Mouse (Mus musculus) intestine, embryonic 15.5 days (tissue): ENCODE data around the gene Ttll10. TPM values are rescaled to one million over a fixed set of nuclear protein-coding genes. Genes with fewer than 3 reads are reported as not detected.

ENCODE experiments used
- ATAC-seq: fragments of 200-750 bp; cut with Nextera tagmentation; 2 replicates; pipeline ENCODE4 v1.8.0; 2017; ENCODE audit warnings: moderate TSS enrichment, moderate library complexity
- H3K27ac ChIP-seq: fragments of 300-500 bp; sonication (generic); 2 replicates; pipeline ENCODE4 v1.5.1; 2015; ENCODE audit warnings: mild to moderate bottlenecking, inconsistent platforms
- H3K27me3 ChIP-seq: fragments of 300-500 bp; sonication (generic); replicated peaks from 2 replicates; pipeline ENCODE4 v1.6.1; 2015; ENCODE audit warnings: inconsistent platforms
- H3K36me3 ChIP-seq: fragments of 300-500 bp; sonication (generic); 2 replicates; pipeline ENCODE4 v1.6.1; 2015; ENCODE audit warnings: inconsistent platforms
- H3K4me1 ChIP-seq: fragments of 300-500 bp; sonication (generic); replicated peaks from 2 replicates; pipeline ENCODE4 v1.6.1; 2015; ENCODE audit warnings: inconsistent platforms
- H3K4me2 ChIP-seq: fragments of 300-500 bp; sonication (generic); replicated peaks from 2 replicates; pipeline ENCODE4 v1.6.1; 2015; ENCODE audit warnings: mild to moderate bottlenecking, inconsistent platforms
- H3K4me3 ChIP-seq: fragments of 300-500 bp; sonication (generic); replicated peaks from 2 replicates; pipeline ENCODE4 v1.5.1; 2015; ENCODE audit warnings: inconsistent platforms
- H3K9ac ChIP-seq: fragments of 300-500 bp; sonication (generic); 2 replicates; pipeline ENCODE4 v1.6.1; 2015; ENCODE audit warnings: inconsistent platforms
- H3K9me3 ChIP-seq: fragments of 300-500 bp; sonication (generic); 2 replicates; pipeline ENCODE4 v1.6.1; 2016; ENCODE audit warnings: inconsistent platforms
- WGBS: fragments of 180-500 bp; shearing (Covaris S2); methylation state at CpG from one replicate; pipeline ENCODE4 v1.1.7; 2015; 5-methylcytosine and 5-hydroxymethylcytosine counted together
- polyA plus RNA-seq: library from polyadenylated mRNA; unstranded; fragments of >200 nt; fragmentation: Nextera tagmentation; extraction: Ambion mirVana; gene quantifications from 2 replicates; pipeline ENCODE4 v1.2.1, GENCODE M21; 2015

Ttll10 gene
- polyA plus RNA-seq, 1 experiment from 2014 or later: 3.1 TPM

DNA sequence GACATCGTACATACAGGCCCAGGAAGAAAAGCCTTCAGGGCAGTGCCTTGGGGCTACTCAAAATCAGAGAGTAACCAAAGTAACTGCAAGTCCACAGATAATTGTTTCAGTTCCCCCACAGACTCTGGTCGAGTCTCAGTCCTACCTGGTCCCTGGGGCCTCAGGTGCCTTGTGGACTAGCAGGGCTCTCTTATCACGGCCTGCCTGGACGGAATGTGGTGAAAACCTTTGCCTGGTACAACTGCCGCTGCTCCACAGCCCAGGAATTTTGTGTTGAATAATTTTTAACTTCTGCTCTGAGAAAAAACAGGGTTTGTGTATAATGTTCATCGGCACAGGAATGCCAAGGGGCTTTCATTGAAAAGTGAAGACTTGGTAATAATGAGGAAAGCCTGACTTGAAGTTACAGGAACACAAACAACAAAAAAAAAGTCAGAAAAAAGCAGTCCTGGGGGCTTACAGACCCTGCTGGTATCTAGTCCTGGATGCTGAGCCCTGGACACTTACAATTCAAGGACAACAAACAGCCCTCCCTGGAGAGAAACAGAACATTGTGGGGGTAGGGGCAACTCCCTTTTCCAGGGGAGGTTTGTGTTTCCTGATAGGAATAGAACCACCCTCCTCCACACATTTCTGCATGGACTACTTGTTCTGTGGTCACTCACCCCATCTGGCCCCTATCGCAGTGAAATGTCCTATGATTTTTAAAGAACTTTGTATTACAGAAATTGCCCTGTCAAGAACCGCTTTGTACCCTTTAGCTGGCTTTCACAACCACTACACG lies 25.1 kb upstream of the Ttll10 start:
- 67% methylated on average over 9 of the region's 9 CpGs for WGBS
- peak; percentile 53; the same call in 1 of the 2 replicates for ATAC-seq
- peak overlapping the region; percentile 25; the same call in 1 of the 2 replicates for H3K4me2 ChIP-seq

DNA sequence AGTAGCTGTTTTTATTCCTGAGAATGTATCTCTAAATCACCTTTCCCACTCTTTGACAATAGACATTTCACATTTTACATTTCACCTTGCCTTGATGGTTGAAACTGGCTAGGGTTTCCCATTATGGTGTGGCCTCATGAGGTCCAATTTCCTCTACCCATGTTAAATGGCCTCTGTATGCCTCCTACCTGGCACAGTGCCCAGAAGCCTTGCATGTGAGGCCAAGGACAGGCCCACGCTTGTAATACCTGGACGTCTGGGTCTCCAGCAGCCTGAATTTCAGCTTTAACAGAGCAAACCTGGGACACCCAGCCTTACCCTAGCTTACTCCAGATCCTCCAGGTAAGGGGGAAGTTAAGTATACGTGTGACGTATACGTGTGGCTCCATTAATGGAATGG lies 24.1 kb upstream of the Ttll10 start:
- Histone ChIP-seq H3K9me3 (no peaks in the 10 kb centered on the region), H3K9ac (no peak overlapping the region), H3K4me1 (peaks cover 3% of the 10 kb centered on the region; the same call in 1 of the 2 replicates), H3K27me3 (no peaks in the 10 kb centered on the region), H3K4me2 (peak overlapping the region; percentile 25; the same call in 1 of the 2 replicates), H3K4me3 (no peak overlapping the region), H3K36me3 (no peaks in the 10 kb centered on the region), H3K27ac (peak overlapping the region; percentile 73; the same call in 1 of the 2 replicates)
- 60% methylated on average over 5 of the region's 5 CpGs for WGBS
- ATAC-seq: peak; percentile 62

More for the DNA sequence above, 25.1 kb upstream of the Ttll10 start:
- Histone ChIP-seq H3K9me3 (no peaks in the 10 kb centered on the region), H3K4me3 (no peak overlapping the region), H3K4me1 (peaks cover 3% of the 10 kb centered on the region; the same call in 1 of the 2 replicates), H3K36me3 (no peaks in the 10 kb centered on the region), H3K27ac (peak overlapping the region; percentile 73; the same call in 1 of the 2 replicates), H3K9ac (no peak overlapping the region), H3K27me3 (no peaks in the 10 kb centered on the region)

- peaks cover 8% of the 10 kb centered on the region for H3K4me1 ChIP-seq
- no peaks in the 10 kb centered on the region for H3K9me3 ChIP-seq
- WGBS: 53% methylated on average over 4 of the region's 4 CpGs
- H3K36me3 ChIP-seq: no peaks in the 10 kb centered on the region
- no peak overlapping the region for H3K4me2 ChIP-seq
- H3K9ac ChIP-seq: no peak overlapping the region
- no peak overlapping the region for H3K4me3 ChIP-seq
- no peak for ATAC-seq
- no peak overlapping the region; the same call in 1 of the 2 replicates for H3K27ac ChIP-seq
- peaks cover 3% of the 10 kb centered on the region; the same call in 1 of the 2 replicates for H3K27me3 ChIP-seq
These were observed 23.5 kb upstream of the Ttll10 start for GRCm38 (mm10) chr4:156082621-156083234.

- H3K27ac ChIP-seq: peak overlapping the region; percentile 57
- no peaks in the 10 kb centered on the region for H3K9me3 ChIP-seq
- H3K9ac ChIP-seq: peak overlapping the region; percentile 59
- H3K36me3 ChIP-seq: no peaks in the 10 kb centered on the region
- peak overlapping the region; percentile 83 for H3K4me2 ChIP-seq
- under 1% methylated on average over 58 of the region's 58 CpGs for WGBS
- H3K4me1 ChIP-seq: peaks cover 23% of the 10 kb centered on the region
- ATAC-seq: peak; percentile 90
- peaks cover 4% of the 10 kb centered on the region; the same call in 1 of the 2 replicates for H3K27me3 ChIP-seq
- H3K4me3 ChIP-seq: peak overlapping the region; percentile 46
These were observed 18.5 kb upstream of the Ttll10 start for GRCm38 (mm10) chr4:156077499-156078301.

DNA sequence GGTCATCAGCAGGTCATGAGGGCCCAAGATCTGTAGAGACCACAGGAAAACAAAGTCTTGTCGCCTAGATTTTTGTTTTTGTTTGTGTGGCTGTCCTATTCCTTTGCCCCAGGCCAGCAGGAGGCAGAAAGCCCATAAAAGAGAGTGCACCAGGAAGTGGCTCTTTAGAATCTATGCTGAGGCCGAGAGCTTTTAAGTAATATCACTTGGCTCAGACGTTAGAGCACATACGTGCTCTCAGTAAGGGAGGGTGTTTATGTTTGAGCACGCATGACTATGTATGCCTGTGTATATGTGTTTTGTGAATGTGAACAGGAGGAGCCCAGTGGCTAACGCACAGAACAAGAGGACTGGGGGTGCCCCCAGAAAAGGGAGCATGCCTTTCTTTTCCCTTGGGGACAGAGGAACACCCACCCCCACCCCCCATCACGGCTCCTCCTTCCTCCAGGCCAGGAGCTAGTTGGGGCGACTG lies 17.7 kb upstream of the Ttll10 start:
- H3K9ac ChIP-seq: peak overlapping the region; percentile 59
- ATAC-seq: peak; percentile 47
- WGBS: 6% methylated on average over 8 of the region's 8 CpGs

GRCm38 (mm10) chr4:156070716-156071115 lies 11.5 kb upstream of the Ttll10 start:
- no peak overlapping the region for H3K27ac ChIP-seq
- 0 out of 2 replicates have a peak, but pooled peaks have one; percentile 7 for ATAC-seq
- H3K9ac ChIP-seq: no peak overlapping the region
- no peaks in the 10 kb centered on the region for H3K9me3 ChIP-seq
- H3K4me3 ChIP-seq: no peak overlapping the region
- H3K4me1 ChIP-seq: peaks cover 13% of the 10 kb centered on the region
- 68% methylated on average over 2 of the region's 2 CpGs for WGBS
- H3K27me3 ChIP-seq: no peaks in the 10 kb centered on the region
- H3K4me2 ChIP-seq: no peak overlapping the region
- no peaks in the 10 kb centered on the region for H3K36me3 ChIP-seq

More for the DNA sequence above, 17.7 kb upstream of the Ttll10 start:
- H3K9me3 ChIP-seq: no peaks in the 10 kb centered on the region
- H3K4me3 ChIP-seq: peak overlapping the region; percentile 46
- H3K27ac ChIP-seq: peak overlapping the region; percentile 57
- H3K4me2 ChIP-seq: peak overlapping the region; percentile 83
- H3K36me3 ChIP-seq: no peaks in the 10 kb centered on the region
- H3K27me3 ChIP-seq: peaks cover 4% of the 10 kb centered on the region; the same call in 1 of the 2 replicates
- H3K4me1 ChIP-seq: peaks cover 23% of the 10 kb centered on the region

- 76% methylated on average over 6 of the region's 6 CpGs for WGBS
- no peak overlapping the region for H3K27ac ChIP-seq
These were observed 11.1 kb upstream of the Ttll10 start for GRCm38 (mm10) chr4:156070276-156070675.

DNA sequence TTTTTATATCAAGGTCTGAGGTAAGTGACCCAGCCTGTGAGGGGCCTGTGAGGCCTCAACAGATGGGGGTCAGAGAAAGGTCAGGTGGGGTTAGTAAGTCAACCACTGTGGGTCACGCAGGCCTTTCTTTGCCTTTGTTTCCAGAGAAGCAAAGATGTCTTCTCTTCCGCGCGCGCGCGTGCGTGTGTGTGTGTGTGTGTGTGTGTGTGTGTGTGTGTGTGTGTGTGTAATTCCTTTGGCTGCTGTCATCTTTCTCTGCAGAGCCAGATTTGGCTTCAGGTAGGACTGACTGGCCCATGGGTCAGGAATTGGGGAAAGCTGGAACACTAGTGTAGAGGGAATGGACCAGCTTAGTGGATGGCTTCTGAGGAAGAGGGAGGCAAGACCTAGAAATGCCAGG lies 10.5 kb upstream of the Ttll10 start:
- Histone ChIP-seq H3K9ac (no peak overlapping the region), H3K36me3 (no peaks in the 10 kb centered on the region), H3K27me3 (no peaks in the 10 kb centered on the region), H3K4me3 (no peak overlapping the region), H3K9me3 (no peaks in the 10 kb centered on the region), H3K27ac (no peak overlapping the region), H3K4me1 (peaks cover 13% of the 10 kb centered on the region), H3K4me2 (no peak overlapping the region)
- no peak for ATAC-seq
- 82% methylated on average over 8 of the region's 8 CpGs for WGBS

More at GRCm38 (mm10) chr4:156070276-156070675, 11.1 kb upstream of the Ttll10 start:
- no peaks in the 10 kb centered on the region for H3K9me3 ChIP-seq
- H3K27me3 ChIP-seq: no peaks in the 10 kb centered on the region
- peaks cover 13% of the 10 kb centered on the region for H3K4me1 ChIP-seq
- H3K4me3 ChIP-seq: no peak overlapping the region
- ATAC-seq: no peak
- H3K4me2 ChIP-seq: no peak overlapping the region
- H3K9ac ChIP-seq: no peak overlapping the region
- H3K36me3 ChIP-seq: no peaks in the 10 kb centered on the region

DNA sequence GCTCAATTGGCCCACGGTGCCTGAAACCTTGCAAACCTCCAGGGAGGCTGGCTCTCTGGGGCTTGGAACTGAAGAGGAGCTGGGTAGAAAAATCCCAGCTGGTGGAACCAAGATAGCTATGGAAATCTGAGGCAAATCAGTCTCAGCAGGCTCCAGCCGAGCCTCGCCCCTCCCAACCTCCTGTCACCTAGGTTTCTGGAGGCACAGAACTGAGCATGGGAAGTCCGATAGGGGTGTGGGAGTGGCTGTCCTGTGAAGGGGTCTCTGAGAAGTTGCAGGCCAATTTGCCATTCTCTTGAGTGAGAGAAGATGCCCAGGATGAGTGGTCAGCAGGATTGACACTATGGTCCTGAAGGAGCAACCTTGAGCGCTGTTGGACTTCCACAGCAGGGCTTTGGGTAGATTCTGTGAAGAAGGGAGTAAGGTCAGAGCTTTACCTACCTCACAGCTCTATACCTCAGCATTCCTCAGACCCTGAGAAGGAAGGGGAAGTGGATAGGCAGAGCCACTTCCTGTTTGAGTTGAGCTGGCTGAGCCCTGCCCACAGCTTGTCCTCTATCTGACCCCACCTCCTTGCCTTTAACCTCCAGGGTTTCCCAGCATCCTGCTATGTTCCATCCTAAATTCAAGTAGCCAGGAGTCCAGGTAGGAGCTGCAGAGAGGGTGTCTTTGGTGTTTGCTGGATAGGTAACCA lies 8.2 kb upstream of the Ttll10 start:
- H3K9ac ChIP-seq: no peak overlapping the region
- H3K27me3 ChIP-seq: no peaks in the 10 kb centered on the region
- H3K4me2 ChIP-seq: 0 out of 2 replicates have a peak overlapping the region, but pooled peaks have one; percentile 14
- ATAC-seq: 0 out of 2 replicates have a peak, but pooled peaks have one; percentile 26
- H3K4me1 ChIP-seq: peaks cover 20% of the 10 kb centered on the region
- H3K9me3 ChIP-seq: no peaks in the 10 kb centered on the region
- no peak overlapping the region for H3K27ac ChIP-seq
- no peaks in the 10 kb centered on the region for H3K36me3 ChIP-seq
- no peak overlapping the region for H3K4me3 ChIP-seq
- 60% methylated on average over 5 of the region's 5 CpGs for WGBS

DNA sequence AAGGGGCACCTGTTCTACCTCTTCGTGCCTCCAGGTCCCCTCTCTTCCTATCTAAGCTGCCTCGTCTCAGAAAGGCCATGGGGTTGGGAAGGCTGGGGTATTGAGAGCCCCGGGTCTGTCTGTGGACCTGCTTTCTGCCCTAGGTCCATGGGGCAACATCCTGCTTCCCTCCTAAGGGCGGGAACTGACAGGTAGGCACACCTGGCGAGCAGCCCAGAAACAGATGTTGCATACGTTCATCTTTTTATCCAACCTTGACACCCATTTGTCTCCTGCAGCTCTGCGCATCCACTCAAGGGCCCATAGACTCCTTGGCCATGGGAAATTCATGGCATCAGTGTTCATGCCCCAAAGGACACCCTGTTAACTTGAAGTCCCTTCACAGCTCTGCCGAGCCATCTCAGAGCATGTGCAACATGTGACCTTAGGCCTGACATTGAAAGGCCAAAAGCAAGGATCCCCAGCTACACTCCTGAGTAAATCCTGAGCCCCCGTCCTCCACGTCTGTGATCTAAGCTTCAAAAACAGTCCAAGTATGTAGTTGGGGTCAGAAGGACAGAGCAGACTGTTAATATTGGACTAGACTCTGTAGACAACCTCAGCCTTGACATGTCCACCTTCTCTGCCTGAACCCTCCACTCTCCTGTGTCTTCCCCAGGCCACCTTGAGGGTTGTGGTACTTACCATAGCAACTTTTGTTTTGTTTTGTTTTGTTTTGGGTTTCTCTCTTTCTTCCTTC lies 6.1 kb upstream of the Ttll10 start:
- H3K27ac ChIP-seq: no peak overlapping the region
- no peak overlapping the region for H3K4me2 ChIP-seq
- H3K4me1 ChIP-seq: peaks cover 16% of the 10 kb centered on the region
- no peaks in the 10 kb centered on the region for H3K27me3 ChIP-seq
- ATAC-seq: no peak
- no peaks in the 10 kb centered on the region for H3K36me3 ChIP-seq
- 81% methylated on average over 10 of the region's 10 CpGs for WGBS
- H3K9ac ChIP-seq: no peak overlapping the region
- H3K9me3 ChIP-seq: no peaks in the 10 kb centered on the region
- H3K4me3 ChIP-seq: no peak overlapping the region

DNA sequence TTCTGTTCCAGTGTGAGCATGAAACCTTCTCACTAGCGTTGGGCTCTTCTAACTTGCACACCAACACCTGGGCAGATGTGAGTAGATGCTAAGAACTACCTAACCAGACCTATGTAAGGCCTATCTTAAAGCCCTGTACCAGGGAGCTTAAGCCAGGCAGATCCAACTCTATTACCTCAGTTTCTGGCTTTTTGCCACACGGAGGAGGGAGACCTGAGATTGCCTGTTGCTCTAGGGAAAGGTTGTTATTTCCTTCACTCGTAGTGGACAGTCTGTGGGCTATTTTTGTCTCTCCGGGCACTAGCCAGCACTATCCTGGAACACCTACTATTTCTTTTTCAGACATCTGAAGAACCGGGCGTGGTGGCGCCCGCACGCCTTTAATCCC lies 5.3 kb upstream of the Ttll10 start:
- Histone ChIP-seq H3K4me3 (no peak overlapping the region), H3K36me3 (no peaks in the 10 kb centered on the region), H3K4me2 (no peak overlapping the region), H3K27ac (peak overlapping the region; percentile 55), H3K9ac (no peak overlapping the region), H3K9me3 (no peaks in the 10 kb centered on the region), H3K4me1 (peaks cover 13% of the 10 kb centered on the region), H3K27me3 (no peaks in the 10 kb centered on the region)
- no peak for ATAC-seq
- WGBS: 77% methylated on average over 9 of the region's 9 CpGs
